Mouse (Mus musculus): Measurements from ENCODE around the gene Dab2ip. TPM values are rescaled to one million over a fixed set of nuclear protein-coding genes. Genes with fewer than 3 reads are reported as not detected.
A peak's percentile ranks its signal among the peaks of the same experiment; 100 is the strongest.

Gene Dab2ip
- polyA plus RNA-seq, 1 experiment from 2014 or later, result 49.0 TPM

DNA sequence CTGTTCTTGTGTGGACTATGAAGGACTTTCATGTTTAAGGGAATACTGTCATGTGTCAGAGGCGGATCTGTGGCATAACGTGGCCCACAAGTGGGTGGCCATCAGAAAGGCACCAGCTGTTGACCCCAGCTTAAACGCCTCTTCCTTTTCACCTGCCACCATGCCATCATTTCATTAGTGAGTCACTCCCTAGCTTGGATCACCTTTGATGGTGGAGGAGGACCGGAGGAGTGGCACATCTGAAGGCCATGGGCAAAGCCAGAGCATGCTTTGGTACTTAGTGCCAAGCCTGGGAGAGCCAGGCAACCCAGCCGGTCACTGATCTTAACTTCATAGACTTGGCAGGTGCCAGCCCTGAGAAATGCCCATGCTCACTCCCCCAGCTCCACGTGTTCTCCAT is 96.7 kb downstream of the Dab2ip start:
- Histone ChIP-seq H3K4me3 (ENCODE audit: low read depth, low read length) (no peak overlapping the region), H3K27me3 (ENCODE audit: control insufficient read depth, insufficient read depth, low read length) (no peaks in the 10 kb centered on the region), H3K36me3 (ENCODE audit: control insufficient read depth, insufficient read depth, low read length) (no peaks in the 10 kb centered on the region), H3K4me2 (no peak overlapping the region), H3K9ac (ENCODE audit: low read depth, low read length) (no peak overlapping the region), H3K9me3 (replicated peaks; ENCODE audit: control insufficient read depth, low read length) (no peaks in the 10 kb centered on the region), H3K27ac (ENCODE audit: low read depth, low read length) (no peak overlapping the region), H3K4me1 (ENCODE audit: control insufficient read depth, insufficient read depth, low read length) (peaks cover 45% of the 10 kb centered on the region)
- ATAC-seq (replicated peaks; ENCODE audit: insufficient number of reproducible peaks, low FRiP score, low TSS enrichment), result no peak
- WGBS (ENCODE audit: insufficient replicate concordance), result 74% methylated on average over 6 of the region's 6 CpGs

DNA sequence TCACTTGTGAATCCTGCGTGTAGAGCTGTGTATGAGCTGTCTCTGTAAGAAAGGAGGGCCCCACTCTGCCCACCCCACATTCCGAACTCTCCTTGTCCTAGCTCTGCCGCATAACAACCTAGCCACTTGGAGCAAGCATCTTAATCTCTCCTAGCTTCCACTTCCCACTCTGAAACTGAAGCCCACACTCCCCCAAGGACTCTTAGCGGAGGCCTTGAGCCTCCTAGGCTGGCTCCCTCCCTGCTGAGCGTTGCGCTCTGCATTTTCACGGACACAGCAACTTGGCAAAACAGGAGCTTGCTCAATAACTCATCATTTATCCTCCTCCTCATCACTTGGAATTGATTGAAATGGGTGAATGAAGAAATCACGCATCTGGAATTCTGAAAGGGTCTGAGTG is 97.9 kb downstream of the Dab2ip start:
- Histone ChIP-seq H3K4me1 (ENCODE audit: control insufficient read depth, insufficient read depth, low read length) (peaks cover 50% of the 10 kb centered on the region), H3K4me2 (no peak overlapping the region), H3K9ac (ENCODE audit: low read depth, low read length) (no peak overlapping the region)

DNA sequence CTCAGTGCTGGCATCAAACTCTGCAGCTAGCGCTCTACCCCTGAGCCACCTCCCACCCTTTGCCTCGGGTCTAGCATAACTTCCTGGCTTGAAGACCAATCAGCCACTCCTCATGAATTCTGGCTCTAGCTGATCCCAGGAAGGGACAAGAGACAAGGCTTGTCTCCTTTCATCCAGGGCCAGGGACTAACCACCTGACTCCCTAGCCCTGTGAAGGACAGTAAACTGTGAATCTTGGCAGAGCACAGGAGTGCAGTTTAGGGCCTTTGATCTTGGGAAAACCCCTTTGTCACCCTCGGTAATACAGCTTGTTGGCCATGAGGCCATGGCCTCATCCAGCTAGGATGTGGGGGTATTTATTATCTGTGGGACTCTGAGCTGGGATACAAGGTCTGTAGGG is 100.2 kb downstream of the Dab2ip start:
- no peaks in the 10 kb centered on the region for H3K36me3 ChIP-seq (ENCODE audit: control insufficient read depth, insufficient read depth, low read length)
- H3K9ac ChIP-seq (ENCODE audit: low read depth, low read length), result no peak overlapping the region
- H3K4me3 ChIP-seq (ENCODE audit: low read depth, low read length), result no peak overlapping the region
- H3K4me2 ChIP-seq, result no peak overlapping the region
- no peaks in the 10 kb centered on the region for H3K27me3 ChIP-seq (ENCODE audit: control insufficient read depth, insufficient read depth, low read length)
- H3K27ac ChIP-seq (ENCODE audit: low read depth, low read length), result no peak overlapping the region
- no peak for ATAC-seq (replicated peaks; ENCODE audit: insufficient number of reproducible peaks, low FRiP score, low TSS enrichment)
- WGBS (ENCODE audit: insufficient replicate concordance), result 51% methylated on average over 3 of the region's 3 CpGs
- H3K4me1 ChIP-seq (ENCODE audit: control insufficient read depth, insufficient read depth, low read length), result peaks cover 57% of the 10 kb centered on the region
- H3K9me3 ChIP-seq (replicated peaks; ENCODE audit: control insufficient read depth, low read length), result no peaks in the 10 kb centered on the region

More for the DNA sequence above, 97.9 kb downstream of the Dab2ip start:
- no peak for ATAC-seq (replicated peaks; ENCODE audit: insufficient number of reproducible peaks, low FRiP score, low TSS enrichment)
- no peaks in the 10 kb centered on the region for H3K9me3 ChIP-seq (replicated peaks; ENCODE audit: control insufficient read depth, low read length)
- H3K27me3 ChIP-seq (ENCODE audit: control insufficient read depth, insufficient read depth, low read length), result no peaks in the 10 kb centered on the region
- 58% methylated on average over 8 of the region's 8 CpGs for whole genome bisulfite sequencing (ENCODE audit: insufficient replicate concordance)
- no peak overlapping the region for H3K27ac ChIP-seq (ENCODE audit: low read depth, low read length)
- H3K4me3 ChIP-seq (ENCODE audit: low read depth, low read length), result no peak overlapping the region
- no peaks in the 10 kb centered on the region for H3K36me3 ChIP-seq (ENCODE audit: control insufficient read depth, insufficient read depth, low read length)

DNA sequence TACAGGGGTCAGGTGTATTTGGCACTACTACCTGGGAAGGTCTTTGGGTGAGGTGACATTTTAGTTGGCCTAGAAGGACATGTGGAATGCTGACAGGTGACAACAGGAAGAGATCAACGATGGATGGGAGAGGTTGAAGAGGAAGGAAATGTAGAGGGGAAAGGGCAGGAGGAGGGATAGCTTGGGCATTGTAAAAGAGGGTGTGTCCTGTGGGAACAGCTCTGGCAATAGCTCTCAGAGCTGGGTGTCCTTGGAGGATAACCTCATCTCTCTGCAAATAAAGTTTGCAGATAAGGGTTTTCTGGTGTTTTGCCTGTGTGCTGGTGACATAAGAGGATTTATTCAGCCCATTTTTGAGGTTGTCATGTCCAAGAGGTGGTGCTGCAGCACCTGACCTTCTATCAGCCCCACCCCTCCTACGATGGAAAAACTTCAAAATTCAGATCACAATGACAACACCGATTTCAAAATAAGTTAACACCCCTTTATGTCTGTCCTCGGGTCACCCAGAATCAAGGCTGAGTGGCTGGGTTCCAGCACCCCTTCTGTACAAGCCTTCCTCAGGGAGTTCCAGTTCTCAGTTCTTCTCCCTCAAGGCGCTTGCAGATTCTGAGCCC is 101.6 kb downstream of the Dab2ip start:
- Histone ChIP-seq H3K36me3 (ENCODE audit: control insufficient read depth, insufficient read depth, low read length) (no peaks in the 10 kb centered on the region), H3K4me3 (ENCODE audit: low read depth, low read length) (no peak overlapping the region), H3K27me3 (ENCODE audit: control insufficient read depth, insufficient read depth, low read length) (no peaks in the 10 kb centered on the region), H3K9ac (ENCODE audit: low read depth, low read length) (no peak overlapping the region), H3K4me1 (ENCODE audit: control insufficient read depth, insufficient read depth, low read length) (peaks cover 60% of the 10 kb centered on the region), H3K4me2 (no peak overlapping the region), H3K27ac (ENCODE audit: low read depth, low read length) (no peak overlapping the region), H3K9me3 (replicated peaks; ENCODE audit: control insufficient read depth, low read length) (no peaks in the 10 kb centered on the region)
- WGBS (ENCODE audit: insufficient replicate concordance), result 68% methylated on average over 5 of the region's 5 CpGs
- ATAC-seq (replicated peaks; ENCODE audit: insufficient number of reproducible peaks, low FRiP score, low TSS enrichment), result no peak

DNA sequence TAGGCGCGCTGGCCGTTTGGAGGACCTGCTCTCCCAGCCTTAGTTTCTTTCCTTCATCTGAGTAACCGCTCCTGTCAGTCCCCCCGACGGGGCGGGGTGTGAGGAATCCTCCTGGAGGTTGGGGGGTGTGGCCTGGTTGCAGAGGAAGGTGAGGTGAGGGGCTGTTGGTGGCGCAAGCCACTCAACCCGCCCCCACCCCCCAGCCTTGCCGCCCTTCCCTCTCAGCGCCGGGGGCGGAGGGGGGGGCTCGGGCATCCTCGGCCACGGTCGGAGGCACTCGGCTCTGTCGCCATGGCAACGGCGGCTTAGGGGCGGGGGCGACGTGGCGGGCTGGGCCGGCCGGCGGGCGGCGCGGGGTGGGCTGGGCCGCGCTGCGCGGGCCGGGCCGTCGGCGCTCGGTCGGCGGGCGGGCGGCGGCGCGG is 102.9 kb downstream of the Dab2ip start:
- Histone ChIP-seq H3K36me3 (ENCODE audit: control insufficient read depth, insufficient read depth, low read length) (no peaks in the 10 kb centered on the region), H3K27me3 (ENCODE audit: control insufficient read depth, insufficient read depth, low read length) (no peaks in the 10 kb centered on the region), H3K4me1 (ENCODE audit: control insufficient read depth, insufficient read depth, low read length) (peaks cover 48% of the 10 kb centered on the region), H3K9me3 (replicated peaks; ENCODE audit: control insufficient read depth, low read length) (no peaks in the 10 kb centered on the region), H3K4me3 (ENCODE audit: low read depth, low read length) (peak overlapping the region; percentile 66), H3K4me2 (peak overlapping the region; percentile 89), H3K9ac (ENCODE audit: low read depth, low read length) (peak overlapping the region; percentile 80; the same call in 1 of the 2 replicates), H3K27ac (ENCODE audit: low read depth, low read length) (no peak overlapping the region)
- under 1% methylated on average over 25 of the region's 47 CpGs for WGBS (ENCODE audit: insufficient replicate concordance)
- ATAC-seq (replicated peaks; ENCODE audit: insufficient number of reproducible peaks, low FRiP score, low TSS enrichment), result peak; percentile 72

DNA sequence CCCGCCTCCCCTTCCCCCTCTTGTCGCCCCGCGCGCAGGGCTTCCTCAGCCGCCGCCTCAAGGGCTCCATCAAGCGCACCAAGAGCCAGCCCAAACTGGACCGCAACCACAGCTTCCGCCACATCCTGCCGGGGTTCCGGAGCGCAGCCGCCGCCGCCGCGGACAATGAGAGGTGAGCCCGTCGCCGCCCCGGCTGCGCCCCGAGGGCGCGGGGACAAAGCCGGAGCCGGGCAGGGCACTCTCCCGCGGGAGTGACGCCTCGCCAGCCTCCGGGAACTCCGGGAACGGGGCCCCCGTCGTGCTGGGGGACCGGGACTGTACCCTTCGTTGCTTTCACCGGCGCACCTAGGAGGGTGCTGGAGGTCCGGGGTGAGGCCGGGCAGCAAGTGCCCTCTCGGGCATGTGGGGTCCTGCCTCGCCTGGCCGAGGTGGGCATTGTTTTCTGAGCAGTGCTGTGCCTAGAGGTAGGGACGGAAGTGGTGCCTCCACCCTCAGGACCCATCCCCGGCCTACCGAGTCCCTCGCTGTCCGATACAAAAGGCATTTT is 103.5 kb downstream of the Dab2ip start:
- Histone ChIP-seq H3K4me3 (ENCODE audit: low read depth, low read length) (peak overlapping the region; percentile 66), H3K27me3 (ENCODE audit: control insufficient read depth, insufficient read depth, low read length) (no peaks in the 10 kb centered on the region), H3K4me2 (peak overlapping the region; percentile 89), H3K36me3 (ENCODE audit: control insufficient read depth, insufficient read depth, low read length) (no peaks in the 10 kb centered on the region), H3K9me3 (replicated peaks; ENCODE audit: control insufficient read depth, low read length) (no peaks in the 10 kb centered on the region), H3K27ac (ENCODE audit: low read depth, low read length) (peak overlapping the region; percentile 55; the same call in 1 of the 2 replicates), H3K4me1 (ENCODE audit: control insufficient read depth, insufficient read depth, low read length) (peaks cover 44% of the 10 kb centered on the region), H3K9ac (ENCODE audit: low read depth, low read length) (peak overlapping the region; percentile 80)
- peak; percentile 28; the same call in 1 of the 2 replicates for ATAC-seq (replicated peaks; ENCODE audit: insufficient number of reproducible peaks, low FRiP score, low TSS enrichment)
- under 1% methylated on average over 46 of the region's 51 CpGs for WGBS (ENCODE audit: insufficient replicate concordance)

GRCm38 (mm10) chr2:35662001-35662491 is 104.0 kb downstream of the Dab2ip start:
- Histone ChIP-seq H3K36me3 (ENCODE audit: control insufficient read depth, insufficient read depth, low read length) (no peaks in the 10 kb centered on the region), H3K4me1 (ENCODE audit: control insufficient read depth, insufficient read depth, low read length) (peaks cover 43% of the 10 kb centered on the region), H3K27me3 (ENCODE audit: control insufficient read depth, insufficient read depth, low read length) (no peaks in the 10 kb centered on the region), H3K4me2 (peak overlapping the region; percentile 89), H3K9me3 (replicated peaks; ENCODE audit: control insufficient read depth, low read length) (no peaks in the 10 kb centered on the region), H3K9ac (ENCODE audit: low read depth, low read length) (peak overlapping the region; percentile 80), H3K4me3 (ENCODE audit: low read depth, low read length) (peak overlapping the region; percentile 66), H3K27ac (ENCODE audit: low read depth, low read length) (0 out of 2 replicates have a peak overlapping the region, but pooled peaks have one; percentile 55)
- 5% methylated on average over 23 of the region's 24 CpGs for WGBS (ENCODE audit: insufficient replicate concordance)
- ATAC-seq (replicated peaks; ENCODE audit: insufficient number of reproducible peaks, low FRiP score, low TSS enrichment), result 0 out of 2 replicates have a peak, but pooled peaks have one; percentile 16

DNA sequence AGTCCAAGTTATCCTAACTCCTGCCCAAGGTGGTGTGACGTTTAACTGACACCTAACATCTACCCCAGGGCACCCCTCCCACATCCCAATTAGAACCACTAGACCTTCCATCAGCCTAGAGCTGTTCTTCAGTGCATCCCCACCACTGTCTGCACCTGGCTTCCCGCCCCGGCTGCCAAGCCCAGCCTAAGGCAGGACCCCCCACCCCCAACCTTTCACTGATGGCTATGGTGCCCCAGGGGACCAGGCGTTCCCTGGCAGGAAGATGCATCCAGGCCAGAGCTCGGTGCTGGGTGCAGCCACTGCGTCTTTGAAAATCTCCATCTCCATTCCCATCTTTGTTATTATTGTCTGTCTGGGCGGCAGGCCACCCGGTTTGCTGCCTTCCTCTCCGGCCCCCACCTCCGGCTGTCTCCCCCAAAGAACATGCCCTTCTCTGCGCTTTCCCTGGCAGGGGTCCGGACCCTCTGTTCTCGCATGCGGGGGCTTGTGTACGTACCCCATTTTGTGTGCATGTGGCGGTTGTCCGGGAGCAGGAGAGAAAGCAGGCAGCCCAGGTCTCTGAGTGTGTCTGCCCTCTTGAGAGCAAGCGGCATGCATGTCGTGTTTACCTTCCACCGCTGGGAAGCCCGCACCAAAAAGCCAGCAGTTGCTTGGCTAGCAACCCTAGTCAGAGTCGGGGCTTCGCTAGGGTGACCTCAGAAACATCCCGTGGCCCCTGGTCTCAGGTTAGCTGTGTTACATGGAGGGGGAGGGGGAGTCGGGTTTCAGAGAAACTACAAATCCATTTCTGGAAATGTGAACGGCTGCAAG is 104.9 kb downstream of the Dab2ip start:
- WGBS (ENCODE audit: insufficient replicate concordance), result 31% methylated on average over 26 of the region's 26 CpGs
- ATAC-seq (replicated peaks; ENCODE audit: insufficient number of reproducible peaks, low FRiP score, low TSS enrichment), result no peak
- no peak overlapping the region for H3K27ac ChIP-seq (ENCODE audit: low read depth, low read length)
- H3K4me2 ChIP-seq, result peak overlapping the region; percentile 89
- H3K27me3 ChIP-seq (ENCODE audit: control insufficient read depth, insufficient read depth, low read length), result no peaks in the 10 kb centered on the region
- no peaks in the 10 kb centered on the region for H3K36me3 ChIP-seq (ENCODE audit: control insufficient read depth, insufficient read depth, low read length)
- H3K9ac ChIP-seq (ENCODE audit: low read depth, low read length), result peak overlapping the region; percentile 40; the same call in 1 of the 2 replicates
- peaks cover 37% of the 10 kb centered on the region for H3K4me1 ChIP-seq (ENCODE audit: control insufficient read depth, insufficient read depth, low read length)
- H3K9me3 ChIP-seq (replicated peaks; ENCODE audit: control insufficient read depth, low read length), result no peaks in the 10 kb centered on the region
- no peak overlapping the region for H3K4me3 ChIP-seq (ENCODE audit: low read depth, low read length)

All from heart, embryonic 11.5 days (tissue).